Comparison of ENCODE assay signal across 35 mouse cellular contexts in genomic region chr16:91168398-91168797, GRCm38 (mm10). TPM values are rescaled to one million over a fixed set of nuclear protein-coding genes. Genes with fewer than 3 reads are reported as not detected.
"Had no signal": no experiment of that assay in that cellular context is flagged by ENCODE, and none has a peak within 500 bp of the region (broad histone marks: within the 10 kb centered on the region; RNA-seq: fewer than 3 reads in every experiment).

No protein-coding gene starts in this region.

- H3K4me2 ChIP-seq: heart, embryonic 12.5 days; hindbrain, embryonic 12.5 days; hindbrain, embryonic 14.5 days; intestine, embryonic 15.5 days; limb, embryonic 12.5 days; liver, embryonic 11.5 days; liver, embryonic 13.5 days had no signal

- H3K4me3 ChIP-seq: gastrocnemius, adult 2 months; heart, embryonic 10.5 days; heart, embryonic 12.5 days; hindbrain, embryonic 10.5 days; hindbrain, embryonic 12.5 days; intestine, embryonic 15.5 days; layer of hippocampus, adult 2 months; left cerebral cortex, adult 2 months; limb, embryonic 10.5 days; limb, embryonic 12.5 days; liver, embryonic 13.5 days had no signal

- H3K9ac ChIP-seq: heart, embryonic 12.5 days; hindbrain, embryonic 12.5 days; hindbrain, embryonic 14.5 days; intestine, embryonic 15.5 days; limb, embryonic 12.5 days; liver, embryonic 13.5 days had no signal

- H3K9me3 ChIP-seq: heart, embryonic 10.5 days; heart, embryonic 12.5 days; hindbrain, embryonic 10.5 days; hindbrain, embryonic 12.5 days; intestine, embryonic 15.5 days; limb, embryonic 10.5 days; limb, embryonic 12.5 days; liver, embryonic 13.5 days had no signal

- H3K27ac ChIP-seq: gastrocnemius, adult 2 months; heart, embryonic 10.5 days; hindbrain, embryonic 10.5 days; hindbrain, embryonic 12.5 days; hindbrain, embryonic 14.5 days; intestine, embryonic 15.5 days; layer of hippocampus, adult 2 months; left cerebral cortex, adult 2 months; limb, embryonic 10.5 days; limb, embryonic 12.5 days; liver, embryonic 13.5 days had no signal

- H3K36me3 ChIP-seq: heart, embryonic 10.5 days; heart, embryonic 12.5 days; hindbrain, embryonic 10.5 days; hindbrain, embryonic 12.5 days; intestine, embryonic 15.5 days; limb, embryonic 10.5 days; limb, embryonic 12.5 days; liver, embryonic 13.5 days had no signal

- DNase-seq: gastrocnemius, adult 2 months; gastrocnemius, postnatal 10 days; gastrocnemius, postnatal 25 days; heart, adult 18-20 months; heart, postnatal 10 days; heart, postnatal 4 days; kidney, adult 18-20 months; kidney, adult 8-10 months; kidney, postnatal 10 days; kidney, postnatal 25 days; kidney, postnatal 4 days; liver; liver, embryonic 13.5 days had no signal

- H3K4me1 ChIP-seq: intestine, embryonic 15.5 days; liver, embryonic 13.5 days had no signal

- ATAC-seq: hindbrain, embryonic 16.5 days; inflammation-experienced regulatory T-cells, adult 6 months; intestine, embryonic 15.5 days; intestine, postnatal 0 days had no signal

RNA-seq across cellular contexts. Expression of gene Olig2, which starts 56.9 kb away (rescaled TPM):
- total RNA-seq: gastrocnemius, adult 2 months; gastrocnemius, postnatal 10 days; gastrocnemius, postnatal 25 days; gastrocnemius, postnatal 4 days; granulocyte monocyte progenitor cell, adult 5-6 weeks; heart, adult 18-20 months; heart, adult 8-10 months; heart, postnatal 10 days; heart, postnatal 25 days; heart, postnatal 4 days had no signal
- polyA plus RNA-seq: heart, embryonic 10.5 days; heart, embryonic 12.5 days; heart, embryonic 14.5 days; heart, embryonic 16.5 days; inflammation-experienced regulatory T-cells, adult 6 months; intestine, embryonic 15.5 days; intestine, postnatal 0 days; kidney, embryonic 14.5 days; kidney, embryonic 16.5 days; limb, embryonic 10.5 days; limb, embryonic 12.5 days; liver, embryonic 11.5 days; liver, embryonic 13.5 days had no signal
